Mouse (Mus musculus) hindlimb bud, embryonic 11.5 days (tissue): ENCODE data around the gene 1700001K19Rik.
"Not testable (repeated sequence)": the region's sequence is repeated elsewhere in the genome, so short reads cannot be mapped to it uniquely, and the experiment has no call there.

ENCODE experiments used
- DNase-seq: peaks from one replicate; pipeline ENCODE4 v3.0.0-alpha.2; 2012; ENCODE audit warnings: low read depth, low spot score; ENCODE audit errors: extremely low spot score

Gene 1700001K19Rik

GRCm38 (mm10) chr12:110682561-110683299, at the start of gene 1700001K19Rik:
1700001K19Rik (minus strand) TSS chr12:110682619.
- DNase-seq, result no peak

DNA sequence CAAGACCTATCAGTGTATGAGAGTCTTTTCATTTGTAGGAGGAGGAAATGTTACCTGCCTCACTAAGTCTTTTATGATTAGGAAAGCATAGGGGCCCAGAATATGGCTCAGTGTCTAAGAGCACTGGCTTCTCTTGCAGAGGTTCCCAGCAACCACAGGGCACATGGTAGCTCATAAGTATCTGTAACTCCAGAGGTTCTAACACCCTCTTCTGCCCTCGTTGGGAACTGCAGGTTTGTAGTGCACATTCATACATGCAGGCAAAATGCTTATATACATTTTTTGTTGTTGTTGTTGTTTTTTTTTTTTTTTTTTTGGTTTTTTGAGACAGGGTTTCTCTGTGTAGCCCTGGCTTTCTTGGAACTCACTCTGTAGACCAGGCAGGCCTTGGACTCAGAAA, 44.0 kb upstream of the 1700001K19Rik start:
- DNase-seq, result no peak

DNA sequence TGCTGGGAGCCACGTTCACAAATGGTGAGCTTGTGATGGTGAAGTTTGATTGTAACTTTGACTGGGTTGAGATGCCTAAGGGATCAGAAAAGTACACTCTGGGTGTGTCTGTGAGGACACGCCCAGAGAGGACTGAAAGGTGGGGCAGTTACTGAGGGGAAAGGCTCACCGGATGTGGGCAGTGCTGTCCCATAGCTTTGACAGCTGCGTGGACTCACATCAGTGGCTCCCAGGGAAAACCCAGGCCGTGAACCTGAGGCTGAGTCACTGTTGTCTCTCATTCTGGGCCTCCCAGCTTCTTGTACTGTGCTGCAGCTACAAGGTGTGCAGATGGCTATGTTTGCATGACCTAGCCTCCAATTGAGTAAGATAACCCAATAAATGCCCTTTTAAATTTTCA, 43.1 kb upstream of the 1700001K19Rik start:
- DNase-seq, result no peak

- DNase-seq, result no peak
Observed at GRCm38 (mm10) chr12:110725051-110725450, 42.6 kb upstream of the 1700001K19Rik start.

DNA sequence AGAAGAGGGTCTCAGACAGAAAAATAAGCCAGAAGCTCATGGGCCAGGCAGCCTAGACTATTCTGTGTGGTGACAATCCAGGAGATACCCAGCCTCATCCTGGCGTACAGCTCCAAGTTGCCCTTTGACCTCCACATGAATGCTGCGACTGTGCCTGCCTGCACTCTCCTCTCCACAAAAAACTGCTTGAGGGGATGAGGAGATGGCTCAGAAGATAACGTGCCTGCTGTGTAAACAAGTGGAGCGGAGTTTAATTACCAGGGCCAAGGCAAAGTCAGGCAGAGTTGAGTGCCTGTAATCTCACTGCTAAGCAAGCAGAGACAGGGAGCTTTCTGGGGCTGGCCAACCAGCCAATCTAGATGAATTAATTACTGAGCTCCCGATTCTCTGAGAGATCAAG, 33.6 kb upstream of the 1700001K19Rik start:
- no peak for DNase-seq

DNA sequence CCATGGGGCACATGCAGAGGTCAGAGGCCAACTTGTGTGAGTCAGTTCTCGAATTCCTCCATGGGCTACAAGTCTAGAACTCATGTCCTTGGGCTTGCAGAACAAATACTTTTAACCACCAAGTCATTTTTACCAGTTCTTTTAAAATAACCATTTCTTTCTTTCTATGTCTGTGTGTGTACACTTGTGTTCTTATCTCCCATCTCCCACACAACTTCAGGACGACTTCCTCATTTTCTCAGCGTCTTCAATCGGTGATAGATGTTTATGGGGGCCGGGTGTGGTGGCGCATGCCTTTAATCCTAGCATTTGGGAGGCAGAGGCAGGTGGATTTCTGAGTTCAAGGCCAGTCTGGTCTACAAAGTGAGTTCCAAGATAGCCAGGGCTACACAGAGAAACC, 31.8 kb upstream of the 1700001K19Rik start:
- DNase-seq, result no peak

DNA sequence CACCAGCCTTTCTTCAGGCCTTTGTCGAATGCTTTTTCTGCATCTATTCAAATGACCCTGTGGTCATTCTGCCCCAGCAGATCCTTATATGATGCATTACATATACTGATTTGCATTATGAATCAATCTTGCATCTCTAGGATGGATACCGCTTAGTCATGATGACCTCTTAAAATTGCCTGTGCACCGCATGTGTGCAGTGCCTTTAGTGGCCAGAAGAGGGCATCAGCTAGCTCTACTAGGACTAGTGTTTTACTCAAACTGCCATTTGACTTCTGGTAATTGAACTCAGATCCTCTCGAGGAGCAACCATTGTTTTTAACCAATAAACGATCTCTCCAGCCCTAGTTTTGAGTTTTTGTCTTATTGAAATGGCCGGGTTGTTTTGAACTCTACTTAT, 31.4 kb upstream of the 1700001K19Rik start:
- DNase-seq, result no peak

DNA sequence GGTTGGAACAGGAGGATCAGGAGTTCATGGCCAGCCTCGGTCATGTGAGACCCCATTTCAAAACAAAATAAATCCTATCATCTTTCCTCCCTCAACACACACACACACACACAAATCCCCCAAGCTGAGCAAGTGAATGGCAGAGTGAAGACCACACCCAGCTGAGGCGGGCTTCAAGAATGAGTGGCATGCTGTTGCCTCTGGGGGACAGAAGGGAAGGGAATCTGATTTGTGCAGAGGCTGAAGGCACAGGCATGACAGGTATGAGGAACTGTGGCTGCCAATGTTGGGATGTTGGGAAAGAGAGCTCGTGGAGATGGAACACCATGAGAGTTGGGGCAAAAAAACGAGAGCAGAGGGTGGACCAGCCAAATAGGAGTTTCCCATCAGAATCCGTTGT, 28.9 kb upstream of the 1700001K19Rik start:
- DNase-seq, result no peak

- DNase-seq, result no peak
Observed at GRCm38 (mm10) chr12:110707451-110707850, 25.0 kb upstream of the 1700001K19Rik start.

GRCm38 (mm10) chr12:110706337-110707231, 24.2 kb upstream of the 1700001K19Rik start:
- DNase-seq, result no peak

DNA sequence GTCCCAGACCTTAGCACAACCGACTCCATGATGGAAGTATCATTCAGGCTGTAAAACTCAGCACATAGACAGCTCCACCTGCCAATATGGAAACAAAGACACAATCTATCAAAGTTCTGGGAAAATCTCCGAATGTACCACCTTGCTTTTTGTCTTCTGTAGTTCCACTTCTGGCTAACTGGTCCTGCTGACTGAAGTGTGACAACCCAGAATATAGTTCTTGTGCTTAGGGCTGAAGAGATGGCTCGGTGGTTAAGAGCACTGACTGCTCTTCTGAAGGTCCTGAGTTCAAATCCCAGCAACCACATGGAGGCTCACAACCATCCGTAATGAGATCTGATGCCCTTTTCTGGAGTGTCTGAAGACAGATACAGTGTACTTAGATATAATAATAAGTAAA, 23.0 kb upstream of the 1700001K19Rik start:
- DNase-seq, result not testable (repeated sequence)

- no peak for DNase-seq
Observed at GRCm38 (mm10) chr12:110703682-110704081, 21.3 kb upstream of the 1700001K19Rik start.

DNA sequence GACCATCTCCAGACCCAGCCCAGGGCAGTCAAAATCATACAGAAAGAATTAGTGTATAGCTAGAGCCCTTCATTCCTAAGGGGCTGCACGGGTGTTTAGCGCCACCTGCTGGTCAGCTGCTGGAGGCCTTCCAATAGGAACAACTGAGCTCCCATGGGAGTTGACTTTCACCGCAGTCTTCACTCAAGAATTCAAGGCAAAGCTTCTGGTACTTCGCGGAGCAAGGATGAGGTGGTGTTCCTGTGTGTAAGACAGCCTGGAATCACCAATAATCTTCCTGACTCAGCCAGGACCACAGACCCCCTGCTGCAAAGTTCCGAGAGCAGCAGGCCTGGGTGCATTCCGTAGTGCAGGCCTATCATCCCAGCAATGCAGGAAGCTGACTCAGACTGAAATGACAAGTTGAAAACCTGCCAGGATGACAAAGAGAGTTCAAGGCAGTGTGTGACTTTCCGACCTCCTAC, 20.6 kb upstream of the 1700001K19Rik start:
- DNase-seq, result peak; percentile 79

DNA sequence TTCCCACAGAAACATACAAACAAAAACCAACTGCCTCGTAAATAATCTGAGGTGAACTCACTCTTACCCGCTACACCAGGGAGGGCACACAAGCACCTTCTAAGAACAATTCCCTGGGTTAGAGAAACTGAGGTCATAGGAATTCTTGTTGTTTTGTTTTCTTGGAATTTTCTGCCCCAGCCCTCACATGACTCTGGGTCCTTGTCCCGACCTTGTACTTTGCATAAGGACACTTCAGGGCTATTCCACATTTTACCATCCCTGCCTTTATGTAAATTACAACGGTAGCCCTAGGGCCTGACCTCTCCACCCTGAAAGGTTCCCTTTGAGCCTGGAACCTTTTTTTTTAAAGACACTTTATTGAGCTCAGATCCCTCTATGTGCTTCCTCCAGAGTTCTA, 20.1 kb upstream of the 1700001K19Rik start, which contains the start of gene Hsp90aa1:
Gene Hsp90aa1 (minus strand): TSS at position 173 of the 400 bp plus-strand sequence.
- no peak for DNase-seq

DNA sequence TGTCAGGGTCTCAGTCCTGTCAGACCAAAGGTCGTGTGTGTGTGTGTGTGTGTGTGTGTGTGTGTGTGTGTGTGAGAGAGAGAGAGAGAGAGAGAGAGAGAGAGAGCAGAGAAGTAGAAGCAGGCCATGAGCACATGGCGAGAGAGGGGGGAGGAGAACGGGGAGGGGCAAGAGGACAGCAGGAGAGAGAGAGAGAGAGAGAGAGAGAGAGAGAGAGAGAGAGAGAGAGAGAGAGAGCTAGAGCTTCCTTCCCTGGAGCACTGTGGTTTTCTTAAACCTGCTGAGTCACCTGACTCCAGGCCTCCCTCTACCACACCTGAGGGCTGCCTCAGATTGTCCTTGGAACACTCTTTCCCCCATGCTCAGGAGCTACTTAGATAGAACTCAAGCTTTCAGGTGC, 18.9 kb upstream of the 1700001K19Rik start:
- DNase-seq, result not testable (repeated sequence)

DNA sequence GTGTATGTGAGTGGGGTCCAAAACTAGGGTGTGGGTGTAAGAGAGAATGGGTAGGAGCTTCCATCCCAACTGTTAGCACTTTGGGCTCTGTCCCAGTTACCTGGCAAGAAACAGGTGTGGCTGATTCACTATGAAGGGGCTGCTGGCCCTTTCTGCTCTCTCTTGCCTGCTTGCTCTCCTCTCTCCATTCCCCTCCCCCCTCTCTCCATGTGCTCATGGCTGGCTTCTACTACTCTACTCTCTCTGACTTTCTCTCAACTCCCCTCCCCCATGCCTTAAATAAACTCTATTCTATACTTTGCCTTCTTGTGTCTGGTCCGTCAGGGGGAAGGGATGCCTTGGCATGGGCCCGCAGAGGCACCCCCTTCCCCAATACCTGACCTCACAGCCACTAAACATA, 18.3 kb upstream of the 1700001K19Rik start:
- no peak for DNase-seq

DNA sequence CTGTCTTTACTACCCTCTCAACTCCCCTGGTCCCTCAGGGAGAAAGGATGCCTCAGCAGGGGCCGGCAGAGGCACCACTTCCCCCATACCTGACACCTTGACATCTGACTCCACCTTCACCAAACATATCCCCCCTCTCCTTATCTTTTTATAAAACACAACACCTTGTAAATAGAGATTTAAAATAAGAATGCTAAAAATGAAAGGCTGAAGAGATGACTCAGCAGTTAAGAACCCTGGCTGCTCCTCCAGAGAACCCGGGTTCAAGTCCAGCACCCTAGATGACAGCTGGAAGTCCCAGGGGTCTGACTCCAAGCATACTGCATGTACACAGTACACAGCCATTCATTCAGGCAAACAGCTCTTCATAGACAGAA, 16.7 kb upstream of the 1700001K19Rik start:
- DNase-seq, result no peak

- no peak for DNase-seq
Observed at GRCm38 (mm10) chr12:110698523-110699170, 16.2 kb upstream of the 1700001K19Rik start.

DNA sequence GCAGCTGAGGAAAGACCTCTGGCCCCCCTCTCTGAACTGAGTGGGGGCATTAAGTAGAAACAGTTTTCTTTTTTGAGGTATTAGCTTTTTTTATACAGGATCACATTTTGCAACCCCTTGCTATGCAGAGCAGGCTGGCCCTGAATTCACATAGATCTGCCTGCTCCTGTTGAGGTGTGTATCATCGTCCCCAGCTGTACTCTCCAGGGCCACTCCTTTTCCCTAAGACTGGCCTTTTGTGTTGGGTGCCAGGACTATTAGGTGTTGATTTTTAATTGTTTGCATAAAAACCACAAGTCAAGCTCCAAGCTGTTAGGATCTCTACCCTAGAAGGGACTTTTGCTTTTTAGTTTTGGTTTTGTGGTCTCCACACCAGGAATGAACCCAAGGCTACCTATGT, 15.7 kb upstream of the 1700001K19Rik start:
- DNase-seq, result no peak

DNA sequence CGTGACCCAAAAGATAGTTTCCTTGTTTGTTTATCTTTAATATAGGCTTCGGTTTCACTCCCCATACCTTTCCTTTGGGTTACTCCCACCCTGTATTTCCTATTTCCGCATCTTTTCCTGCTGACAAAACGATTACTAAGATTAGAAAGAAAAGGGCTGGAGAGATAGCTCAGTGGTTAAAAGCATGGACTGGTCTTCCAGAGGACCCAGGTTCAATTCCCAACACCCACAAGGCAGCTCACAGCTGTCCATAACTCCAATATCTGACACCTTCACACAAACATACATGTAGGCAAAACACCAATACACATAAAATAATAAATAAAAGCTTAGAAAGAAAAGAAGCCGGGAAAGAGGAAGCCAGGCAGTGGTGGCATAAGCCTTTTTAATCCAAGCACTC, 15.0 kb upstream of the 1700001K19Rik start:
- no peak for DNase-seq

GRCm38 (mm10) chr12:110696975-110697400, 14.6 kb upstream of the 1700001K19Rik start:
- DNase-seq, result no peak
